8 mouse cellular contexts compared by ENCODE assay signal in genomic region chr11:59964818-59965217, GRCm38 (mm10). TPM values are rescaled to one million over a fixed set of nuclear protein-coding genes. Genes with fewer than 3 reads are reported as not detected.
DNase-seq lines count a peak whose midpoint lies in the region; ATAC-seq lines count a peak whose summit lies in the region.

Gene Rasd1 (minus strand): TSS chr11:59964944.

- H3K4me2 ChIP-seq in hindbrain, embryonic 14.5 days (replicated peaks): peak within 1 kb of the TSS; percentile 88

- WGBS in hindbrain, embryonic 14.5 days: under 1% methylated on average over 28 of the region's 28 CpGs

- peak; percentile 46 for DNase-seq in T-cell, adult 2 months (ENCODE audit: low spot score)
- peak; percentile 81 to 85 for DNase-seq in cerebellum, postnatal 14 days
- DNase-seq in frontal cortex, postnatal 36 days (ENCODE audit: low spot score in 2 of 2): peak; percentile 67
- peak; percentile 31 for DNase-seq in hindbrain, embryonic 14.5 days (ENCODE audit: low spot score)
- peak; percentile 49 to 56 for DNase-seq in left cerebral cortex, adult 8-10 months (ENCODE audit: low spot score in 2 of 2)
- DNase-seq in right cerebral cortex, postnatal 14 days: peak; percentile 48
- DNase-seq in urinary bladder, postnatal 25 days (ENCODE audit: low spot score): peak; percentile 75

- ATAC-seq in hindbrain, embryonic 14.5 days (ENCODE audit: low FRiP score): peak; percentile 64; the same call in 1 of the 2 replicates

- H3K27ac ChIP-seq in hindbrain, embryonic 14.5 days: no peak within 1 kb of the TSS

- H3K27me3 ChIP-seq in hindbrain, embryonic 14.5 days (ENCODE audit: control insufficient read depth, insufficient read depth, low read length): peaks cover 29% of the 10 kb centered on the region
- H3K27me3 ChIP-seq in megakaryocyte, embryonic 14.5 days (replicated peaks): no peaks in the 10 kb centered on the region

- peaks cover 19% of the 10 kb centered on the region for H3K36me3 ChIP-seq in hindbrain, embryonic 14.5 days (replicated peaks; ENCODE audit: control insufficient read depth, insufficient read depth)
- peaks cover 42% of the 10 kb centered on the region for H3K36me3 ChIP-seq in megakaryocyte, embryonic 14.5 days (replicated peaks; ENCODE audit: low read length)

- no peaks in the 10 kb centered on the region for H3K9me3 ChIP-seq in hindbrain, embryonic 14.5 days (ENCODE audit: control insufficient read depth, low read length)
- H3K9me3 ChIP-seq in megakaryocyte, embryonic 14.5 days: no peaks in the 10 kb centered on the region

- peaks cover 23% of the 10 kb centered on the region for H3K4me1 ChIP-seq in hindbrain, embryonic 14.5 days (replicated peaks; ENCODE audit: control insufficient read depth, insufficient read depth, low read length)
- peaks cover 87% of the 10 kb centered on the region for H3K4me1 ChIP-seq in megakaryocyte, embryonic 14.5 days

- H3K9ac ChIP-seq in hindbrain, embryonic 14.5 days: peak within 1 kb of the TSS; percentile 43

- H3K4me3 ChIP-seq in hindbrain, embryonic 14.5 days (replicated peaks; ENCODE audit: low read length): peak within 1 kb of the TSS; percentile 38
- peak within 1 kb of the TSS; percentile 97 for H3K4me3 ChIP-seq in megakaryocyte, embryonic 14.5 days (replicated peaks)

RNA-seq across cellular contexts. Expression of gene Rasd1, which starts in this region (rescaled TPM):
- 0.97 and 1.3 TPM in 2 replicates for polyA plus RNA-seq in hindbrain, embryonic 14.5 days (2014; fragmentation: Nextera tagmentation; extraction: Ambion mirVana)
- 10 to 100 TPM in 2 of 4 experiments, 1 to 10 TPM in 2; 5.3 to 10.5 (median 9.3) TPM for total RNA-seq in left cerebral cortex, adult 8-10 months (2022)
- polyA plus RNA-seq in megakaryocyte, embryonic 14.5 days (2012; ENCODE audit: insufficient read depth, low replicate concordance): 6.4 and 17.3 TPM in 2 replicates

Comparison
In these comparisons a context has a peak if more than half of its experiments do, and no peak if none do; other contexts are left out.
1. DNase-seq: peak in every context shown above with its lines; median percentile 83 in cerebellum, postnatal 14 days; 75 in urinary bladder, postnatal 25 days; 67 in frontal cortex, postnatal 36 days; 52 in left cerebral cortex, adult 8-10 months; 48 in right cerebral cortex, postnatal 14 days; 46 in T-cell, adult 2 months; 31 in hindbrain, embryonic 14.5 days.